8 mouse cellular contexts compared by ENCODE assay signal in genomic region chr7:62382391-62382790, GRCm38 (mm10). TPM values are rescaled to one million over a fixed set of nuclear protein-coding genes. Genes with fewer than 3 reads are reported as not detected.
DNase-seq lines count a peak whose midpoint lies in the region; ATAC-seq and TF ChIP-seq lines count a peak whose summit lies in the region.

No protein-coding gene starts in this region.

- H3K9me3 ChIP-seq in intestine, embryonic 15.5 days: no peaks in the 10 kb centered on the region
- H3K9me3 ChIP-seq in intestine, embryonic 16.5 days (ENCODE audit: control insufficient read depth, low read length): peaks cover 11% of the 10 kb centered on the region; the same call in 1 of the 2 replicates

- 9% methylated on average over 2 of the region's 2 CpGs for WGBS in intestine, embryonic 15.5 days
- 6% methylated on average over 2 of the region's 2 CpGs for WGBS in intestine, embryonic 16.5 days

- H3K4me2 ChIP-seq in intestine, embryonic 15.5 days (replicated peaks): no peak overlapping the region
- no peak overlapping the region for H3K4me2 ChIP-seq in intestine, embryonic 16.5 days (ENCODE audit: low read depth, low read length)

- peak; percentile 49; the same call in 1 of the 2 replicates for ATAC-seq in intestine, embryonic 15.5 days
- ATAC-seq in intestine, embryonic 16.5 days: no peak

- no peak overlapping the region for H3K27ac ChIP-seq in intestine, embryonic 15.5 days
- H3K27ac ChIP-seq in intestine, embryonic 16.5 days (ENCODE audit: low read length): no peak overlapping the region
- no peak overlapping the region for H3K27ac ChIP-seq in cortical plate, adult 2 months (ENCODE audit: insufficient read depth, low read length)

- peak; percentile 62 for TF ChIP-seq CTCF in cortical plate, adult 2 months (IDR thresholded peaks at IDR 0.05; ENCODE audit: extremely low read depth, insufficient read depth, low read length)

- no peak overlapping the region for H3K9ac ChIP-seq in intestine, embryonic 15.5 days
- no peak overlapping the region for H3K9ac ChIP-seq in intestine, embryonic 16.5 days (ENCODE audit: low read depth, low read length)

- H3K27me3 ChIP-seq in intestine, embryonic 15.5 days (replicated peaks): no peaks in the 10 kb centered on the region
- H3K27me3 ChIP-seq in intestine, embryonic 16.5 days (replicated peaks; ENCODE audit: control insufficient read depth, insufficient read depth, low read length): no peaks in the 10 kb centered on the region

- no peak for TF ChIP-seq POLR2A in cortical plate, adult 2 months (IDR thresholded peaks at IDR 0.05; ENCODE audit: extremely low read depth, insufficient read depth, low read length)

- no peaks in the 10 kb centered on the region for H3K36me3 ChIP-seq in intestine, embryonic 15.5 days
- no peaks in the 10 kb centered on the region for H3K36me3 ChIP-seq in intestine, embryonic 16.5 days (ENCODE audit: control insufficient read depth, insufficient read depth, low read length)

- no peak overlapping the region for H3K4me3 ChIP-seq in intestine, embryonic 15.5 days (replicated peaks)
- H3K4me3 ChIP-seq in intestine, embryonic 16.5 days (ENCODE audit: low read length): no peak overlapping the region
- no peak overlapping the region for H3K4me3 ChIP-seq in cortical plate, adult 2 months (ENCODE audit: insufficient read depth, low read length)

- no peaks in the 10 kb centered on the region for H3K4me1 ChIP-seq in intestine, embryonic 15.5 days (replicated peaks)
- no peaks in the 10 kb centered on the region for H3K4me1 ChIP-seq in intestine, embryonic 16.5 days (ENCODE audit: control insufficient read depth, insufficient read depth, low read length)
- no peaks in the 10 kb centered on the region for H3K4me1 ChIP-seq in cortical plate, adult 2 months (ENCODE audit: control insufficient read depth, insufficient read depth, low read length)

- DNase-seq in Muller cell, postnatal 12 days (ENCODE audit: inconsistent ontology term): peak; percentile 17
- peak; percentile 4 for DNase-seq in induced T-regulatory cell, adult 2 months (ENCODE audit: low read depth)
- DNase-seq in lung, postnatal 25 days (ENCODE audit: low spot score): peak; percentile 6
- peak; percentile 47 for DNase-seq in testis, postnatal 10 days (ENCODE audit: low spot score)
- DNase-seq in thymus, postnatal 14 days: no peak

RNA-seq across cellular contexts. Expression of gene Magel2, which starts 5.6 kb away (rescaled TPM):
- 0.69 and 0.72 TPM in 2 replicates for polyA plus RNA-seq in intestine, embryonic 15.5 days (2015; fragmentation: Nextera tagmentation; extraction: Ambion mirVana)
- polyA plus RNA-seq in intestine, embryonic 16.5 days (2015; fragmentation: Nextera tagmentation; extraction: Ambion mirVana): 0.50 and 0.59 TPM in 2 replicates
- 0.52 and 0.57 TPM in 2 replicates for polyA plus RNA-seq in cortical plate, adult 2 months (2012; rRNA removed)

RNA-seq across cellular contexts. Expression of gene Ndn, which starts 36.0 kb away (rescaled TPM):
- 60.7 and 63.5 TPM in 2 replicates for polyA plus RNA-seq in intestine, embryonic 15.5 days (2015; fragmentation: Nextera tagmentation; extraction: Ambion mirVana)
- 48.6 and 52.0 TPM in 2 replicates for polyA plus RNA-seq in intestine, embryonic 16.5 days (2015; fragmentation: Nextera tagmentation; extraction: Ambion mirVana)
- polyA plus RNA-seq in cortical plate, adult 2 months (2012; rRNA removed): 116 and 117 TPM in 2 replicates

RNA-seq across cellular contexts. Expression of gene Mkrn3, which starts 37.5 kb away (rescaled TPM):
- polyA plus RNA-seq in intestine, embryonic 15.5 days (2015; fragmentation: Nextera tagmentation; extraction: Ambion mirVana): 4.2 and 4.4 TPM in 2 replicates
- 2.9 and 3.1 TPM in 2 replicates for polyA plus RNA-seq in intestine, embryonic 16.5 days (2015; fragmentation: Nextera tagmentation; extraction: Ambion mirVana)
- polyA plus RNA-seq in cortical plate, adult 2 months (2012; rRNA removed): 1.5 and 1.8 TPM in 2 replicates
